Mouse (Mus musculus) ES-Bruce4 (cell line): ENCODE results near the gene Map2k3. TPM values are rescaled to one million over a fixed set of nuclear protein-coding genes. Genes with fewer than 3 reads are reported as not detected.

Source experiments
- H3K27ac ChIP-seq: 2 replicates; pipeline ENCODE4 v1.5.1; 2012; ENCODE audit warnings: low read length, inconsistent platforms; ENCODE audit not compliant: insufficient read depth
- H3K27me3 ChIP-seq: 2 replicates; pipeline ENCODE4 v1.6.1; 2012; ENCODE audit warnings: mild to moderate bottlenecking, low read length, inconsistent platforms; ENCODE audit not compliant: control insufficient read depth, poor library complexity, insufficient read depth, severe bottlenecking
- H3K36me3 ChIP-seq: 2 replicates; pipeline ENCODE4 v1.6.1; 2012; ENCODE audit warnings: inconsistent platforms, mild to moderate bottlenecking, low read length, moderate library complexity; ENCODE audit not compliant: control insufficient read depth, poor library complexity, insufficient read depth, severe bottlenecking
- H3K4me1 ChIP-seq: one replicate; pipeline ENCODE4 v1.8.1; 2011; ENCODE audit warnings: low read length; ENCODE audit not compliant: control insufficient read depth, insufficient read depth
- H3K4me3 ChIP-seq: 2 replicates; pipeline ENCODE4 v1.5.1; 2011; ENCODE audit warnings: low read depth, mild to moderate bottlenecking, low read length
- H3K9ac ChIP-seq: 2 replicates; pipeline ENCODE4 v1.6.1; 2012; ENCODE audit warnings: low read depth, mild to moderate bottlenecking, inconsistent platforms; ENCODE audit not compliant: poor library complexity, severe bottlenecking
- H3K9me3 ChIP-seq: replicated peaks from 2 replicates; pipeline ENCODE4 v1.6.1; 2012; ENCODE audit warnings: mild to moderate bottlenecking, low read length, inconsistent platforms; ENCODE audit not compliant: control insufficient read depth, poor library complexity, insufficient read depth, severe bottlenecking
- CTCF ChIP-seq: IDR thresholded peaks from one replicate; pipeline ENCODE4 v1.8.1; 2011; ENCODE audit warnings: low read depth, low read length
- EP300 ChIP-seq: IDR thresholded peaks from 2 replicates; pipeline ENCODE4 v1.6.1; 2011; ENCODE audit warnings: low read depth, low read length; ENCODE audit not compliant: insufficient read depth
- POLR2A ChIP-seq: IDR thresholded peaks from one replicate; pipeline ENCODE4 v1.8.1; 2011; ENCODE audit warnings: low read length; ENCODE audit not compliant: insufficient read depth
- polyA plus RNA-seq: library from polyadenylated mRNA; stranded (reverse); fragments of >200 nt; gene quantifications from 2 replicates; pipeline ENCODE4 v1.2.4, GENCODE M21; 2011; ENCODE audit warnings: low read depth; ENCODE audit not compliant: missing spikeins, insufficient read depth, insufficient read length

The Map2k3 gene
- polyA plus RNA-seq, 1 experiment: 22.5 TPM

GRCm38 (mm10) chr11:60935326-60935974 lies 3.6 kb downstream of the Map2k3 start:
- Histone ChIP-seq H3K27me3 (no peaks in the 10 kb centered on the region), H3K9ac (no peak overlapping the region), H3K27ac (no peak overlapping the region), H3K9me3 (no peaks in the 10 kb centered on the region), H3K36me3 (0 out of 2 replicates have a peak, but pooled peaks cover 3% of the 10 kb centered on the region), H3K4me3 (no peak overlapping the region), H3K4me1 (peaks cover 2% of the 10 kb centered on the region)
- TF ChIP-seq EP300 (no peak), CTCF (no peak), POLR2A (no peak)

GRCm38 (mm10) chr11:60935975-60936373 lies 4.1 kb downstream of the Map2k3 start:
- Histone ChIP-seq H3K27ac (no peak overlapping the region), H3K4me1 (peaks cover 2% of the 10 kb centered on the region), H3K27me3 (no peaks in the 10 kb centered on the region), H3K9me3 (no peaks in the 10 kb centered on the region), H3K9ac (no peak overlapping the region), H3K36me3 (0 out of 2 replicates have a peak, but pooled peaks cover 3% of the 10 kb centered on the region), H3K4me3 (no peak overlapping the region)
- TF ChIP-seq CTCF: no peak
- TF ChIP-seq POLR2A: no peak
- TF ChIP-seq EP300: no peak

GRCm38 (mm10) chr11:60937611-60938010 lies 5.8 kb downstream of the Map2k3 start:
- H3K9me3 ChIP-seq: no peaks in the 10 kb centered on the region
- H3K4me3 ChIP-seq: no peak overlapping the region
- H3K4me1 ChIP-seq: peaks cover 2% of the 10 kb centered on the region
- TF ChIP-seq CTCF (no peak), EP300 (no peak), POLR2A (no peak)
- H3K36me3 ChIP-seq: peaks cover 7% of the 10 kb centered on the region; the same call in 1 of the 2 replicates
- H3K9ac ChIP-seq: no peak overlapping the region
- no peak overlapping the region for H3K27ac ChIP-seq
- H3K27me3 ChIP-seq: no peaks in the 10 kb centered on the region

GRCm38 (mm10) chr11:60939487-60939886 lies 7.7 kb downstream of the Map2k3 start:
- TF ChIP-seq CTCF (no peak), EP300 (no peak), POLR2A (no peak)
- peaks cover 3% of the 10 kb centered on the region for H3K4me1 ChIP-seq
- H3K9ac ChIP-seq: no peak overlapping the region
- no peak overlapping the region for H3K27ac ChIP-seq
- peaks cover 9% of the 10 kb centered on the region for H3K36me3 ChIP-seq
- H3K27me3 ChIP-seq: no peaks in the 10 kb centered on the region
- no peaks in the 10 kb centered on the region for H3K9me3 ChIP-seq
- no peak overlapping the region for H3K4me3 ChIP-seq

GRCm38 (mm10) chr11:60940501-60940900 lies 8.7 kb downstream of the Map2k3 start:
- no peak for TF ChIP-seq EP300
- TF ChIP-seq CTCF: no peak
- no peak for TF ChIP-seq POLR2A
- H3K36me3 ChIP-seq: peaks cover 7% of the 10 kb centered on the region
- H3K4me3 ChIP-seq: no peak overlapping the region
- no peaks in the 10 kb centered on the region for H3K27me3 ChIP-seq
- no peak overlapping the region for H3K9ac ChIP-seq
- peaks cover 5% of the 10 kb centered on the region for H3K4me1 ChIP-seq
- no peaks in the 10 kb centered on the region for H3K9me3 ChIP-seq
- no peak overlapping the region for H3K27ac ChIP-seq

GRCm38 (mm10) chr11:60941370-60941769 lies 9.5 kb downstream of the Map2k3 start:
- Histone ChIP-seq H3K4me3 (no peak overlapping the region), H3K4me1 (peaks cover 8% of the 10 kb centered on the region), H3K27ac (no peak overlapping the region), H3K27me3 (no peaks in the 10 kb centered on the region), H3K9ac (no peak overlapping the region), H3K36me3 (peaks cover 7% of the 10 kb centered on the region), H3K9me3 (no peaks in the 10 kb centered on the region)
- TF ChIP-seq CTCF (no peak), EP300 (no peak), POLR2A (no peak)
